Mouse (Mus musculus) embryo, embryonic 9.5 days (tissue): ENCODE data around the gene 6430571L13Rik.

Source experiments
- DNase-seq: peaks from one replicate; pipeline ENCODE4 v3.0.0-alpha.2; 2017; ENCODE audit errors: extremely low spot score

6430571L13Rik gene

DNA sequence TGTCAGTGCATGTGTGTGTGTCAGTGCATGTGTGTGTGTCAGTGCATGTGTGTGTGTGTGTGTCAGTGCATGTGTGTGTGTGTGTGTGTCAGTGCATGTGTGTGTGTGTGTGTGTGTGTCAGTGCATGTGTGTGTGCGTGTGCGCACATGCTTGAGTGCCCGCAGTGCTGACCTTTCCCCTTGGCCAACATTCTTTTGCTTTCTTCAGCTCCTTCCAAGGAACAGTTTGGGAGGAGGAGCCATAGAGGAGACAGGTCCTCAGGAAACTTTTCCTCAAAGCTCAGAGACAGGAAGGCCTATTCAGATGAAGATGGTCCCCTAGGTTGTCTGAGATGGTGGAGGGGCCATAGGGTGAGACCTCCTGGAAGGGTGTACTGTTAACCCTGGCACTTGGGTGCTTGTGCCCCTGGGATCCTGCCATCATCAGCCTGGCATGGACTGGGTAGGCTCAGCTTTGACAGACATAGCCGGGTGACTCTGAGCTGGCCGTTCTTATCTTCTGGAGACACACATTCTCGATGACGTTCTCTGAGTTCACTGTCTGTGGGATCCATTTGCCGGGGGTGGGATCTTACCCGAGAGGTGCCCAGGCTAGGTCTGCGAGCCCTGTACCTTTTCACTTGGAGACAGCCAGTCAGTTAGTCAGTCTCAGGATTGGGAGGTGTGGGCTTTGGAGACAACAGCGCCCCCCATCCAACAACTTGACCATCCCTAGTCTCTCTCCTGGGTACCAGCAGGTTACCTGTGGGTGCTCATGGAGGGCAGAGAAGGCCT, 33.1 kb upstream of the 6430571L13Rik start:
- DNase-seq, result no peak

DNA sequence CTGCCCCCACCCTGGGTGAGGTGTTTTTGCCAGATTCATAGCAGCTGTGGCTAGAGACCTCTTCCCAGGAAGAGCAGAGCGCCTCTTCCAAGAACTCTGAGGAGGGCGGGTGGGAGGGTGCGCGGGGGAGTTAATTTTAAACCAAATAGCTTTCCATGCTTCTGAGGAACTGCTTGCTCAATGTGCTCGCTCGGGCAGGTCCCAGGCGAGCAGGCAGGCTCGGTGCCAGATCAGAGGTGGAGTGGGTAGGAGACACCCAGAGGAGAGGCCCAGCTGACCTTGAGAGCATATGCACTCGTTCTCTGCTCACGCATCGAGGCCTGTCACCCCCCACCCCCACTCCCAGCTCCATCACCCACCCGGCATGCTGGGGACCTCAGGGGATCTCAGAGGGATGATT, 32.5 kb upstream of the 6430571L13Rik start:
- DNase-seq, result no peak

DNA sequence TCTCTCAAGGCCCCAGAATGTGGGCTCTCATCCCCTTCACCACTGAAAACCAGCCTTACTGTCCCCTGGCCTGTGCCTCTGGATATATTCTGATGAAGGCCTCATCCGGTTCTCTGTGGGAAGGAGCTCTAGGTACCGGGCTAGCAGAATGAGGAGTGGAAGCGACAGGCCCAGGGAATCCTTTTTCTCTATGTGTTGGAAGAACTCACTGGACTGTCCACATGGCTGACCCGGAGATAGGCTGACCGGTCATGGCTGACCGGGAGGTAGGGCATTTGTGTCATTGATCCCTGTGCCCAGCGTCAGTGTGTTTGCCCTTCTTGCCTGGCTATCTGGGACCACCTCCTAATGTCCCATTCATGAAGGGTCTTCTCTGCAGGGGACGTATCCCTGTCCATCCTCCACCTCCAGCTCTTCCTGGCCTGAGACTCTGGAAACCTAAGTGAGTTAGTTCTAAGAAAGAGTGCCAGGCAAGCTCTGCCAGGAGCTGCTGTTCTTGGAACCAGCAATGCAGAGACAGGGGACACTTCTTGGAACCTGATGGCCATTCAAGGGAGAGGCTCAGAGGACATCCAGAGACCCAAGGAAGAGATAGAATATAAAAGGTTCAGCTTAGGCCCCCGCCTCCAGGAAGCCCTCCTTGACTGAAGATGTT, 31.9 kb upstream of the 6430571L13Rik start:
- no peak for DNase-seq

DNA sequence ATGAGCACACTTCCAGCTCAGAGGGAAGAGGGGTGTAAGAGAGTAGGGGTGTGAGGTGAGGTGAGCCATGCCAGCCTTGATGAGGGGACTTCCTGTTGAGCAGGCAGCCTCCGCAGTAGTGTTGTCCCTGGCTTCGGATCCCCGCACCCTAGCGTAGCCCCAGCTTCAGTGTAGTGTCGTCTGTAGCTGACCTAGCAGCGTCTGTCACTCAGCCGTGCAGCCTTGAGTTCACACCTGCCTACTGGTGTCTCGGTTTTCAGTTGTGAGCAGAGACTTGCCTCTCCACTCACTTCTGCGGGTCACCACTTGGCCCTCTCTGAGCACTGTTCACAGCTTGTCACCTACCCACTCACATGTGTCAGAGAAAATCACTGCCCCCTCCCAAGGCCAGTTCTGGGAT, 31.2 kb upstream of the 6430571L13Rik start:
- DNase-seq, result no peak

DNA sequence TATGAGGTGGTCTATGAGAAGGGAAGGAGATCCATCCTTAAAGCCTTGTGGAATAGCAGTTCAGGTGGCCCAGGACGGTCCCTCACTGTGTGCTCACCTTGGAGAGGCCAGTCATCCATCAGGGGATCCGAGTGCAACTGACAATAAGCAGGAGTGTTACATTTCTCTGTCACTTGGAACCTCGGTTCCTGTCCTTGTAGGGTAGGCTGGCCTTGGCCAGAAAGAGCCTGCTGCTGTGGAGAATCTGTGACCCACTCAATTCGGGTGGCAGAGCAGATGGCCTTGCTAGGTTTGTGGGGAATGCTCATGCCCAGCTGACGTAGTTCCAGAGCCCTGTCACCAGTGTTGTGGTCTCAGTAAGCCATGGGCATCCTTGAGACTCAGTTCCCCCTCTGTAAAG, 30.8 kb upstream of the 6430571L13Rik start:
- no peak for DNase-seq

DNA sequence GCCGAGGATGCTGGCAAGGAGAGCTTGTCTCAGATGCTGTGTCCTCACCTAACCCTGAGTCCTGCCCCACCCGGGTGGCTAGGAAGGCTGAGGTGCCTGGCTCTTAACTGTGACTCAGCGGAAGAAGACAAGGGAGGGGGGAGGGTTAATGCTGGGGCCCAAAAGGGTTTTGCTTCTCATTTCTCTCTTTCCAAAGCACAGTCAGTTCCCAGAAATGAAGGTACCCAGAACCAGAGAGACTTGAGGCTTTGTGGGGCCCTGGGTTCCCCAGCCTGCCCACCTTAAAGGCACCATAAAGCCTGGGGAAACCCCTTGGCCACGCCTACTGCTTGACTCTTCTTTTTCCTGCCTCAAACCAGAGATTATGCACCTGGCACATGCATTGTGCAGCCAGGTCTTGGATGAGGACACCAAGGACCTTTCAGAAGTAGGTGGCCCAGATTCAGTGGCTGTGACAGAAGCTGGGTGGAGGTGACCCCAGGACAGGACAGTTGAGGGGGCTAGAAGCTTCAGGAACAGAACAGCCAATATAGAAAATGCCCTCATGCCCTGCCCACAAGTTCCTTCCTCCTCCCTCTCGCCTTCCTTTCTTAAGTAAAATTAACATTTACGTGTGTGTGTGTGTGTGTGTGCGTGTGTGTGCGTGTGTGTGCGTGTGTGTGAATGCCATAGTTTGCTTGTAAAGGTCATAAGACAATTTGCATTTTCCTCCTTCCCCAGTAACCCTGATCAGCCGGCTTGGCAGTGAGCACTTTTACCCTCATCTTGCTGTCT, 27.4 kb upstream of the 6430571L13Rik start:
- DNase-seq, result no peak

DNA sequence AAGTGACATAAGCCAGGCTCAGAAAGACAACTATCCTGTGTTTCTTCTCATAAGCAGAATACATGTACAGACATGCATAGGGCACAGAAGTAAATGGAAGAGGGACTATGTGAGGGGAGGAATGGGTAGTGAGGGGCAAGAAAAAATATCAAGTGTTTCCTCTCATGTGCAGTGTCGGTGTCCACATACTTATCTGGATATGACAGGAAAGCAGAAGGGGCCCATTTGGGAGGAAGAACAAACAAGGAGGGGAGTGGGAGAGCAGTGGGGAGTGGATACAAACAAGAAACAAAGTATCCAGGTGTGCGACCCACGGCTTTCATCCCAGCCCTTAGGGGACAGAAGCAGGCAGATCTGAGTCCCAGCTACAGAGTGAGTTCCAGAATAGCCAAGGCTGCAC, 26.5 kb upstream of the 6430571L13Rik start:
- DNase-seq, result no peak

DNA sequence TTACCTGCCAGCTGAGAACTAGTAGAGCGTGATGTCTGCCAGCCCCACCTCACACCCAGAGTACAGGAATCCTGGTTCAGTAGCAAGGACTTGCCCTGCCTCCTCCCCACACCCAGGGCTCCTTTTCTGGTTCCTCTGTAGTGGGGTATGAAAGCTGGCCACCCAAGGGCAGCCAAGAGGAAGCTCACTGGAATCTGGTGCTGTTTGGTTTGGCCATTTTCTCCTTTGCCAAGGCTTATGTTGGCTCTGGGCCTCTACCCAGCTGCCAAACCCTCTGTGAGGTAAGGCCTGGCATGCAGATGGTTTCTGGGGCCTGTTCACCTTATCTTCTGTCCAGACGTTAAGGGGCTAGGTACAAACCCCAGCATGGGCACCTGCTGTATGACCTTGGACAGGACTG, 24.6 kb upstream of the 6430571L13Rik start:
- no peak for DNase-seq

DNA sequence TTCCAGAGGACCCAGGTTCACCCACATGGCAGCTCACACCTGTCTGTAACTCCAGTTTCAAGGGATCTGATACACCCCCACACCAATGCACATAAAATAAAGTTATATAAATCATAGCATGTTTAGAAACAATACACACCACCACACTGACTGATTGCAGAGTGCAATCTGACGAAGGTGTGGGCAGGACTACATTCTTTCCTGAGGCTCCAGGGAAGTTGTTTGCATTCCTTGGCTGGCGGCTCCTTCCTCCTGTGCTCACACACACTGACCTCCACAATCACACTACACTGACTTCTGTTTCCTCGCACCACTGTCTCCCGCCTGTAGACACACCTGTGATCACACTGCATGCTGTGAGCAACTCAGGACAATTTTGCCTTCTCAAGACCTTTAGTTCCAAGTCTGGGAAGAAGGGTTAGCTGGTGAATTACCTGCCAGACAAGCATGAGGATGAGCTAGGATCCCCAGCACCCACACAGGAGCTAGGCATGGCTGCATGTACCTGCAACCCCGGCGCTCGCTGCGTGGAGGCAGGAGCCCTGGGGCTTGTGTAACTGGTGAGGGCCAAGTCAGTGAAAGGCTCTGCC, 17.8 kb upstream of the 6430571L13Rik start:
- DNase-seq, result no peak

DNA sequence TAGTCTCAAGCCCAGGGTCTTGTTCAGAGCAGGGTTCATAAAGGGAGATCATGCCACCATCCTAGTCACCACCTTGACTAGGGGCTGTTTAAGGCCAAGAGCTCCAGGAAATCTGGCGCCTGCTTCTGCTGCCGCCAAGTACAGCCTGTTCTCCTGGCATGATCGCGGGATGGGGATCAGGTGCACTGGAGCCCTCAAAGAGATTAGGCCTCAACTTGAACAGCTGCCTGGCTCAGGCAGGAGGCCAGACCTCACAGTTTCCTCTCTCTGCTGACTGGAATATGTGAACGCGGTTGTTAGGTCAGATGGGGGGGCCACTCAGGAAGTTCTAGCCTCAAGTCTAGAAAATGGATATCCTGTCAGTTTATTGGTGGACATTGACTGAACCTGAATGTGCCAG, 16.8 kb upstream of the 6430571L13Rik start:
- DNase-seq, result no peak

DNA sequence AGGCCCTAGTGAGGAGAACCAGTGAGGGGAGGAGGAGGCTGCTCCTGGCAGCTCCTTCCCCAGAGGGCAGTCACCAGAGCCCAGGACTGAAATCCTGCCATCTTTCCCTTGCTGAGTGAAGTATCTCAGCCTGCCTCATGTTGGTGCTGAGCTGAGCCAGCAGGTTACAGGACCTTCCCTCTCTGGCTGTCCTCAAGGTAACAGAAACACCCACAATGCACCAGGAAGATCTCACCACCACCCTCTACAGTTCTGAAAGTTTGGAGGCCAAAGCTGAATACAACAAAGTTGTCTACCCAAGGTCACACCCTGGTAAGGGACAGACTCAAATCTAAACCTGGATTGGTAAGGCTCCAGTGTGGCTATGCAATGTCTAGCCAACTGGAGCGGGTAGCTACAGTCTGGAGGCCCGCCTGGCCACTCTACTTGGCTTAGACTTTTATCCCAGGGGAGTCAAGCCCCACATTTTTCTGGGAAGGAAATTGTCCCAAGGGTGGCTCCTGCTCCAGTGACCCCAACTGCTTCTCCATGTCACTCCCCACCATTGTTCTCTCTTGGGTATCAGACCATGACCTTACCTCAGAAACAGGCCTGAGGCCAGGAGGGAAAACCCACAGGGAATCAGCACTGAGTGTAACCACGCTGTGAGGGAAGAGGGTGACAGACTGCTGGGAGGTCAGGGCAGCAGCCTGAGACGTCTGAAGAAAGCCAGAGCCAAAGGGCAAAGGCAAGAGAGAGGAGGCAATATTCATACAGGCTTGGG, 15.4 kb upstream of the 6430571L13Rik start:
- DNase-seq, result no peak

DNA sequence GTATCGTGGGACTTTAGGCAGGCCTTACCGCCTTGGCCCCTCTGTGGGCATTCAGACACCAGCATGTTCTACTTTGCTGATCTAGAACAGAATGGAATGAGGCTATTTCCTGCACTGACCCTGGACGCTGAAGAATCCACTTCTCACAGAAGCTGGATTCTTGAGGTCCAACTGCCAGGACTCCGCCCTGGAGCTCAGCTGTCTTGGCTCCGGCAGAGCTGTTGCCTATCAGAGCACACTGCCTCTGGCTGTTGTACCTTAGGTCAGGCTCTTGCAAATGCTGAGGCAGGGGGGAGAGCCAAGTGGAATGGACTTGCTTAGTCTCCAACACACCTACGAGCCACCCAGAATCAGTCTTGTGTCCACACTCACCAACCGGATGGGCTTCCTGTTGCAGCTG, 14.5 kb upstream of the 6430571L13Rik start:
- no peak for DNase-seq

DNA sequence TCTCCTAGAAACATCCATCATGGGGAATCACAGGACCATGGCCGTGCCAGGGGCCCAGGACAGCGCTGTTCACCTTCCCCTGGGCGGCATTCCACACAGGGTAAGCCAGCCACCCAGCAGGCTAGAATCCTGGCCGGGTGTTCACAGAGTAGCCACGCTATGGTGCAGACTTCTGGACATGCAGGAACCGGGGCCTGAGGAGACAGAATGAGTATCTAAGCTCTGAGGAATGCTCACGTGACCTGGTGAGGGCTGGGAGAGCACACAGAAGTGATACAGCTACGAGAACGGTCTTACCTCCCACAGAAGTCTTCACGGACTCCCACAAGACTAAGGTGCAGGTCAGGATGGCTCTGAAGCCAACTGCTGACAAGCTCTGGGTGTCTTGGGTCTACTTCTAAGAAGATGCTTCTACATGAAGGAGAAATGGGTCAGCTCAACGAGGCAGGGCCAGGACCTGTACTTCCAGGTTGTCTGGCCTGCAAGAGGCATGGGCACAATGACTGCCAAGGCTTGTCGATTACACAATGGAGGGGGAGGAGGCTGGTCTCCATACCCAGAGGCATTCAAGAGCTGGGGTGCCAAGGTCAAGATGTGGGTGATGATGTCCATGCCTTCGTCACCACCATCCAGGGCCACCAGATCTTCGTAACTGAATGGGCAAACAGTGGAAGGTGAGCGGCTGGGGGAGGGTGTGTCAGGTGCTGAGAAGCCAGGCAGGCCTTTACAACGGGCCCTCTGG, 12.4 kb upstream of the 6430571L13Rik start:
- no peak for DNase-seq

DNA sequence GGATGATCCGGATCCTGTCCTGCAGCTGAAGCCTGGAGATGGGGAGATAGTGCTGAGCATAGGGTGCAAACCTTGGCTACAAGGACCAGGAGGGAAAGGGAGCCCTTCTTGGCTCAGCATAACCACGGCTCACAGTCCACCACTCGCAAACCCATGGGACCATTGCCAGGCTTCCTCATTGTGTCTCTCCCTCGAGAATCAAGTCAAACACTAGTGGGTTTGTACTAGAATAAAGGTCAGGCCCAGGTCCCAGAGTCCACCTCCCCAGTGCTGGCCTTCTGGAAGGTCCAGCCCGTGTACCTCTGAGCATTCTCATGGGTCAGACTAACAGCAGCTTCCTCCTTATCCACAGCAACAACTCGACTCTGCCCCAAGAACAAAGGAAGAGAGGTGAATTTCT, 9.6 kb upstream of the 6430571L13Rik start:
- DNase-seq, result no peak

DNA sequence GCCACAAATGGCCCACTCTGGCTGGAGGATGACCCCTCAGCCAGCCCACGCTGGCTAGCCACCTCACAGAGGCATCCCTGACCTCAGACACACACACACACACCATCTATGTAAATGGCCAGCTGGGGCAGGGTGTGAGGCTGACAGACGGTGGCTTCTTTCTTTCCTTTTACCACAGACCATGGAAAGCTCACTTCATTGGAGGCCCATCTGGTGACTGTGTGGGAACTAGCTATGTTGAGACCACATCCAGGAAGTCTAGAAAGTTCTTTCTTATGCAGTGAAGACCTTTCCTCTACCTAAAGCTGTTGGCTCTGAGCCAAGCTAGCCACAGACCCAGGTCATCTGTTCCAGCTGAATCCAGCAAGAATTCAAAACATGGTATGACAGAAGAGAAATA, 6.7 kb upstream of the 6430571L13Rik start:
- no peak for DNase-seq

DNA sequence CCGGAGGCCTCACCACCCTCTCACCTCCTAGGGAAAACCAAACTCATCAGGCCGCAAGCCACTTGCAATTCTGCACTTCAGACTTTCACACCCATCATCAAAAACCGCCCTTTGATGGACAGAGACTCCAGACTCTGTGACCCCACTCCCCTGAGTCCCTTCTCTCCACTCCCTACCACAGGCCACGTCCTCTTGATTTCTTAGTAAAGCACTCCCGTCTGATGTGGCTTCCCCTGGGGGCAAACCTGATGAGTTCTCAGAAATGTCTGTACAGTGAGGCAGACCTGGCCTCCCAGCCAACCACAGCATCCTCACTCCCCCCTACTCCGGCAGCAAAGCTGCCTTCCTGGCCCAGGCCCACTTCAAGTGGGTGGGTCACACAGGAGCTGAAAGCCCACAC, 6.0 kb upstream of the 6430571L13Rik start:
- DNase-seq, result no peak

DNA sequence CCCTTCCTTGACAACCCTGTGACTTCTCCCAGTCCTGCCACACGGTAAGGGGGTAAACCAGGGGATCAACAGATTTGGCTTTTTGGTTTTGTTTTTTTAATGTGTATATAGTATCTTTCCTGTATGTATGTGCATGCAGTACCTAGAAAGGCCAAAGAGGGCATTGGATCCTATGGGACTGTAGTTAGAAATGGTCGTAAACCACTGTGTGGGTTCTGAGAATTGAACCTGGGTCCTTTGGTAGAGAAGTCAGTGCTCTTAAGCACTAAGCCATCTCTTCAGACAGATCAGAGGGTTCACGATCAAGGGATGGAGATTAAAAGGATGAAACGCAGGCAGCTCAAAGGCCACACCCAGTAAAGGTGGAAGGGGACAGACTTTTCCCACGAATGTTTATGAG, 5.4 kb upstream of the 6430571L13Rik start:
- DNase-seq, result no peak

DNA sequence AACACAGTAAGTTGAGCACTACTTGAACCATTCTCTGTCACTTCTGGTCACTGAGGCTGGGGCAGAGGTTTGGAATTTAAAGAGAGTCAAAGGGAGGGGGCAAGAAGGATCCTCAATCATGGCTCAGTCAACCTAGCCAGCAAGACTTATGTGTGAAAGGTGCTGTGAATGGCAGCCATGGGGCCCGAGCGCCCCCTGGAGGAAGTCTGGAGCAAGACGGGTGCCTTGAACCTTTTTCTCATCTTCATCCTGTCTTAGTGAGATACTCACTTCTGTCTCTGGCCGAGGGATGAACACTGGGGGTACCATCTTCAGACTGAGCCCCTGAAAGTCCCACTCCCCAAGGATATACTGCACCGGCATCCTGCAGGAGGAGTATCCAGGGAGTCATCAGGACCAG, 4.5 kb upstream of the 6430571L13Rik start:
- DNase-seq, result peak; percentile 55

DNA sequence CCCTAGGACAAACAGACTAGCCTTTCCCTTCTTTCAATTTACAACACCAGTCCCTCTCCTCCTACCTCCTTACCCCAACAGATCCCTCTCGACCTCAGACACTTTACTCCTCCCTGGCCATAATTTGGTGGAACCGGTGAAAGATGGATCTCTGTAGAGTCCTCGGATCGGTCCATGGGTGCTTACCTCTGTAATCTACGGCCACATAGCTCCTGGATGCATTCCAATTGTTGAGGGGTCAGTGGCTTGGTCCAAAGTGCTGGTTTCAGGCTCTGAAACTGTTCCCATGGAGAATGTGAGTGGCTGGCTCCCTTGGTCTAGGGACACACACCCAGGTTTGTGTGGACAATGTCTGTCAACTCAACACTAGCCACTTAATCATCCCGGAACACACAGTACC, 4.0 kb upstream of the 6430571L13Rik start:
- no peak for DNase-seq

DNA sequence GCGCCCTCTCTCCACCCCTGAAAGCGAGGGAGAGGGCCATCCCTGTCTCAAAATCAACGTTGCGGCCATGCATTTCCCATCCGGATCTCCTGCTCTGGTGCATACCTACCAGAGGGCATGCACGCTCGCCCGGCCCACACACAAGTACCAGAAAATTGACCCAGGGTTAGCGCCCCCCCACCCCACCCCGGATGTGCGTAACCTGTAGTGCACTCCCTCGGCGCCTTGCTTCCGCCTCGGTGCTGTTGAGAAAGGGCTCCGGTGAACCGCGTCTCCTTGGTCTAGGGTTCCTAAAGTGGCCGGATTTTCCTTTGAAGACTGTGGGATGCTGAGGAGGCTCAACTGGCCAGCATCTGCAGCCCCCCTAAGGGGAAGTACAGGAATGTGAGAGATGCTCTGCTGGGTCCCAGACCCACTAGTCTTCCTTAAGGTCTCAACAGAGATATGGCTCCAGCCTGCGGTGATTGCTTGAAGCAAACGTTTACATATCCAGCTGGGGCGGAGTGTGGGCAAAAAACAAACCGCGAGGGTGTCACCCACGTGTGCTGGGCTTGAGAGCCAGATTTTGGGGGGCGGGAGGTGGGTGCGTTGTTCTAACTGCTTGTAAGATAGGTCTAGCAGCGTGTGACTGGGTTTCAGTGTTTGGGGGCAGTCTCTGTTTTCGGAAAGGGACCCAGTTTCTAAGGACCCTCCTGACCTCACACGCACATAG, 2.1 kb upstream of the 6430571L13Rik start, which contains the start of gene Hemk1:
TSS of gene Hemk1 (minus strand) at position 179 of the 712 bp plus-strand sequence.
- peak; percentile 83 for DNase-seq
